Mouse (Mus musculus) liver, embryonic 14.5 days (tissue): Measurements from ENCODE around the gene Perm1. TPM values are rescaled to one million over a fixed set of nuclear protein-coding genes. Genes with fewer than 3 reads are reported as not detected.

Experiments
- ATAC-seq: fragments of 200-750 bp; cut with Nextera tagmentation; 2 replicates; pipeline ENCODE4 v1.8.0; 2017; ENCODE audit warnings: moderate number of reproducible peaks, mild to moderate bottlenecking, moderate library complexity; ENCODE audit not compliant: insufficient read depth
- DNase-seq, 3 experiments: peaks; one replicate each; pipeline ENCODE4 v3.0.0-alpha.2; 2012 to 2013; ENCODE audit warnings: low read depth in 3 of 3, low spot score in 3 of 3
- H3K27ac ChIP-seq: fragments of 300-500 bp; sonication (generic); 2 replicates; pipeline ENCODE4 v1.5.1; 2014; ENCODE audit warnings: moderate library complexity, mild to moderate bottlenecking, control low read depth, inconsistent platforms
- H3K27me3 ChIP-seq: fragments of 300-500 bp; sonication (generic); 2 replicates; pipeline ENCODE4 v1.6.1; 2014; ENCODE audit warnings: mild to moderate bottlenecking, low read length, moderate library complexity; ENCODE audit not compliant: control insufficient read depth, insufficient read depth
- H3K36me3 ChIP-seq: fragments of 300-500 bp; sonication (generic); replicated peaks from 2 replicates; pipeline ENCODE4 v1.6.1; 2014; ENCODE audit warnings: low read depth; ENCODE audit not compliant: control insufficient read depth, insufficient read depth
- H3K4me1 ChIP-seq, 2 experiments: fragments of 200-500 bp in 1 of 2; fragments of 300-500 bp in 1 of 2; sonication (generic) in 1 of 2; replicated peaks; 2 replicates each; pipeline ENCODE4 v1.6.1; 2012 to 2014; ENCODE audit warnings: antibody characterized with exemption in 1 of 2, inconsistent platforms in 1 of 2, low read length in 1 of 2; ENCODE audit not compliant: control insufficient read depth in 2 of 2, insufficient read depth in 2 of 2
- H3K4me2 ChIP-seq: fragments of 300-500 bp; sonication (generic); 2 replicates; pipeline ENCODE4 v1.6.1; 2014; ENCODE audit warnings: low read depth, mild to moderate bottlenecking, control low read depth, moderate library complexity
- H3K4me3 ChIP-seq, 2 experiments: fragments of 200-500 bp in 1 of 2; fragments of 300-500 bp in 1 of 2; sonication (generic) in 1 of 2; 2 replicates each; pipeline ENCODE4 v1.5.1; 2012 to 2014; ENCODE audit warnings: low read depth in 2 of 2, low read length in 2 of 2, mild to moderate bottlenecking in 2 of 2, control low read depth in 1 of 2, inconsistent platforms in 1 of 2, moderate library complexity in 1 of 2; ENCODE audit not compliant: insufficient read depth in 1 of 2
- H3K9ac ChIP-seq: fragments of 300-500 bp; sonication (generic); replicated peaks from 2 replicates; pipeline ENCODE4 v1.6.1; 2014; ENCODE audit warnings: mild to moderate bottlenecking, control low read depth, moderate library complexity
- H3K9me3 ChIP-seq: fragments of 300-500 bp; sonication (generic); 2 replicates; pipeline ENCODE4 v1.6.1; 2016; ENCODE audit warnings: low read length, mixed read lengths; ENCODE audit not compliant: control insufficient read depth
- CTCF ChIP-seq: IDR thresholded peaks from 2 replicates; pipeline ENCODE4 v1.5.1; 2016; ENCODE audit warnings: antibody characterized with exemption, low read depth, control low read depth
- EP300 ChIP-seq: IDR thresholded peaks from 2 replicates; pipeline ENCODE4 v1.6.1; 2016; ENCODE audit warnings: antibody characterized with exemption, low read depth
- WGBS: fragments of 180-500 bp; shearing (Covaris S2); extraction: QIAGEN DNeasy Blood & Tissue Kit; methylation state at CpG from one replicate; pipeline ENCODE4 v1.1.7; 2014; ENCODE audit not compliant: insufficient replicate concordance; 5-methylcytosine and 5-hydroxymethylcytosine counted together
- polyA plus RNA-seq, 2 experiments: library from polyadenylated mRNA; depleted of rRNA in 1 of 2; stranded (reverse) in 1 of 2; unstranded in 1 of 2; fragments of >200 nt; fragmentation: Nextera tagmentation in 1 of 2; extraction: Ambion mirVana in 1 of 2; gene quantifications; 2 replicates each; pipeline versions ENCODE4 v1.2.1 to v1.2.3; 2012 to 2014

The Perm1 gene
- polyA plus RNA-seq, 2 experiments, result 0.03 TPM; not detected in 1

- Histone ChIP-seq H3K9ac (no peak overlapping the region), H3K9me3 (no peaks in the 10 kb centered on the region), H3K4me3 (no peak overlapping the region), H3K27me3 (no peaks in the 10 kb centered on the region), H3K4me1 (peaks cover 26 to 48% of the 10 kb centered on the region in 2 experiments), H3K4me2 (no peak overlapping the region), H3K27ac (no peak overlapping the region), H3K36me3 (no peaks in the 10 kb centered on the region)
- DNase-seq, result no peak
- ATAC-seq, result no peak
- 53% methylated on average over 5 of the region's 5 CpGs for WGBS
- TF ChIP-seq EP300 (no peak), CTCF (no peak)
Measured at GRCm38 (mm10) chr4:156188162-156188810, 27.4 kb upstream of the Perm1 start.

- H3K36me3 ChIP-seq, result no peaks in the 10 kb centered on the region
- no peaks in the 10 kb centered on the region for H3K9me3 ChIP-seq
- H3K4me1 ChIP-seq, result peaks cover 26 to 49% of the 10 kb centered on the region in 2 experiments
- no peak overlapping the region for H3K9ac ChIP-seq
- no peak overlapping the region for H3K4me3 ChIP-seq
- no peak overlapping the region for H3K4me2 ChIP-seq
- ATAC-seq, result no peak
- TF ChIP-seq EP300 (no peak), CTCF (no peak)
- H3K27ac ChIP-seq, result no peak overlapping the region
- 49% methylated on average over 6 of the region's 6 CpGs for WGBS
- H3K27me3 ChIP-seq, result no peaks in the 10 kb centered on the region
- no peak for DNase-seq
Measured at GRCm38 (mm10) chr4:156188811-156189323, 26.8 kb upstream of the Perm1 start.

GRCm38 (mm10) chr4:156192421-156193199, 23.1 kb upstream of the Perm1 start:
- Histone ChIP-seq H3K27me3 (peaks cover 16% of the 10 kb centered on the region), H3K4me2 (no peak overlapping the region), H3K4me1 (peaks cover 18 to 32% of the 10 kb centered on the region in 2 experiments), H3K9ac (no peak overlapping the region), H3K9me3 (no peaks in the 10 kb centered on the region), H3K36me3 (no peaks in the 10 kb centered on the region), H3K4me3 (no peak overlapping the region), H3K27ac (no peak overlapping the region)
- DNase-seq (no peak), ATAC-seq (peak; percentile 16; the same call in 1 of the 2 replicates)
- WGBS, result 47% methylated on average over 8 of the region's 8 CpGs
- TF ChIP-seq EP300 (no peak), CTCF (peak; percentile 26; the same call in 1 of the 2 replicates)

GRCm38 (mm10) chr4:156193200-156193590, 22.5 kb upstream of the Perm1 start:
- DNase-seq (no peak), ATAC-seq (no peak)
- Histone ChIP-seq H3K27me3 (peaks cover 16% of the 10 kb centered on the region), H3K4me1 (peaks cover 18 to 34% of the 10 kb centered on the region in 2 experiments), H3K9ac (no peak overlapping the region), H3K9me3 (no peaks in the 10 kb centered on the region), H3K4me3 (no peak overlapping the region), H3K27ac (no peak overlapping the region), H3K4me2 (no peak overlapping the region), H3K36me3 (no peaks in the 10 kb centered on the region)
- TF ChIP-seq CTCF, result no peak
- no peak for TF ChIP-seq EP300
- WGBS, result 52% methylated on average over 2 of the region's 2 CpGs

- WGBS, result 75% methylated on average over 5 of the region's 5 CpGs
- no peak overlapping the region for H3K27ac ChIP-seq
Measured at GRCm38 (mm10) chr4:156193906-156194305, 21.8 kb upstream of the Perm1 start.

More at GRCm38 (mm10) chr4:156193906-156194305, 21.8 kb upstream of the Perm1 start:
- Histone ChIP-seq H3K9ac (no peak overlapping the region), H3K4me1 (peaks cover 20 to 31% of the 10 kb centered on the region in 2 experiments), H3K4me3 (no peak overlapping the region), H3K4me2 (peak overlapping the region; percentile 3; the same call in 1 of the 2 replicates), H3K36me3 (no peaks in the 10 kb centered on the region), H3K27me3 (peaks cover 16% of the 10 kb centered on the region), H3K9me3 (no peaks in the 10 kb centered on the region)
- ATAC-seq (no peak), DNase-seq (no peak)
- TF ChIP-seq CTCF, result no peak
- no peak for TF ChIP-seq EP300
